Mouse (Mus musculus) intestine, embryonic 16.5 days (tissue): ENCODE measurements around the gene Ddr2. TPM values are rescaled to one million over a fixed set of nuclear protein-coding genes. Genes with fewer than 3 reads are reported as not detected.
"Not testable (repeated sequence)": the region's sequence is repeated elsewhere in the genome, so short reads cannot be mapped to it uniquely, and the experiment has no call there.

ENCODE experiments used
- ATAC-seq: fragments of 200-750 bp; cut with Nextera tagmentation; 2 replicates; pipeline ENCODE4 v1.8.0; 2017; ENCODE audit warnings: moderate TSS enrichment, moderate library complexity
- H3K27ac ChIP-seq: fragments of 300-500 bp; sonication (generic); 2 replicates; pipeline ENCODE4 v1.5.1; 2014; ENCODE audit warnings: mild to moderate bottlenecking, low read length
- H3K27me3 ChIP-seq: fragments of 300-500 bp; sonication (generic); replicated peaks from 2 replicates; pipeline ENCODE4 v1.6.1; 2014; ENCODE audit warnings: low read length, control low read depth, mixed read lengths; ENCODE audit not compliant: control insufficient read depth, insufficient read depth
- H3K36me3 ChIP-seq: fragments of 300-500 bp; sonication (generic); 2 replicates; pipeline ENCODE4 v1.6.1; 2014; ENCODE audit warnings: low read length, control low read depth; ENCODE audit not compliant: control insufficient read depth, insufficient read depth
- H3K4me1 ChIP-seq: fragments of 300-500 bp; sonication (generic); 2 replicates; pipeline ENCODE4 v1.6.1; 2014; ENCODE audit warnings: low read length, control low read depth, mixed read lengths; ENCODE audit not compliant: control insufficient read depth, insufficient read depth
- H3K4me2 ChIP-seq: fragments of 300-500 bp; sonication (generic); 2 replicates; pipeline ENCODE4 v1.6.1; 2014; ENCODE audit warnings: low read depth, low read length, control low read depth
- H3K4me3 ChIP-seq: fragments of 300-500 bp; sonication (generic); 2 replicates; pipeline ENCODE4 v1.5.1; 2014; ENCODE audit warnings: mild to moderate bottlenecking, low read length
- H3K9ac ChIP-seq: fragments of 300-500 bp; sonication (generic); 2 replicates; pipeline ENCODE4 v1.6.1; 2014; ENCODE audit warnings: low read depth, low read length
- H3K9me3 ChIP-seq: fragments of 300-500 bp; sonication (generic); 2 replicates; pipeline ENCODE4 v1.6.1; 2016; ENCODE audit warnings: low read length, control low read depth; ENCODE audit not compliant: control insufficient read depth
- WGBS: fragments of 180-500 bp; shearing (Covaris S2); extraction: QIAGEN DNeasy Blood & Tissue Kit; methylation state at CpG from one replicate; pipeline ENCODE4 v1.1.7; 2014; 5-methylcytosine and 5-hydroxymethylcytosine counted together
- polyA plus RNA-seq: library from polyadenylated mRNA; unstranded; fragments of >200 nt; fragmentation: Nextera tagmentation; extraction: Ambion mirVana; gene quantifications from 2 replicates; pipeline ENCODE4 v1.2.1, GENCODE M21; 2015

Gene Ddr2
- polyA plus RNA-seq, 1 experiment from 2014 or later = 31.9 TPM

GRCm38 (mm10) chr1:170034961-170035360, 75.6 kb downstream of the Ddr2 start:
- Histone ChIP-seq H3K4me2 (no peak overlapping the region), H3K9me3 (no peaks in the 10 kb centered on the region), H3K27me3 (no peaks in the 10 kb centered on the region), H3K4me1 (no peaks in the 10 kb centered on the region), H3K27ac (no peak overlapping the region), H3K36me3 (no peaks in the 10 kb centered on the region), H3K9ac (no peak overlapping the region), H3K4me3 (no peak overlapping the region)
- WGBS = 91% methylated on average over 4 of the region's 4 CpGs
- no peak for ATAC-seq

DNA sequence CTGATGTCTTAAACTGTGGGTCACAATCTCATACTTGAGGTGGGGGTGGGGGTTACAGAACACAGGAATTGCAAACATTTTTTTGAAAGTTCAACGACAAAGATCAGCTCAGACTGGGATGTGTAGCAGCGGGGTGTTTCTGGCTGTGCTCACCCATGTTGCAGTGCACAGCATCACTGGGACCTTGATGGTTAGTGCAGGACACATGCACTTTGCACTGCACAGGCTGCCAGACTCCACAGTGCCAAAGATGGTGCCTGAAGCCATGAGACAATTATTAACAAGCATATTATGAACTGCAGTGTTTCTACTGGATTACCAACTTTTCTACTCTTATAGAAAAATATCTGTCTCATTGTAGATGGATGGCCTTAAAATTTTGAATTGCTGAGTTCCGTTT, 78.9 kb downstream of the Ddr2 start:
- H3K27me3 ChIP-seq = no peaks in the 10 kb centered on the region
- no peak for ATAC-seq
- WGBS = 87% methylated on average over 3 of the region's 3 CpGs
- no peaks in the 10 kb centered on the region for H3K9me3 ChIP-seq
- no peak overlapping the region for H3K4me3 ChIP-seq
- no peak overlapping the region for H3K27ac ChIP-seq
- H3K36me3 ChIP-seq = no peaks in the 10 kb centered on the region
- no peak overlapping the region for H3K9ac ChIP-seq
- no peak overlapping the region for H3K4me2 ChIP-seq
- no peaks in the 10 kb centered on the region for H3K4me1 ChIP-seq

GRCm38 (mm10) chr1:170014784-170015183, 95.8 kb downstream of the Ddr2 start:
- peaks cover 15% of the 10 kb centered on the region; the same call in 1 of the 2 replicates for H3K36me3 ChIP-seq
- H3K9ac ChIP-seq = no peak overlapping the region
- no peak overlapping the region for H3K4me3 ChIP-seq
- peaks cover 33% of the 10 kb centered on the region for H3K9me3 ChIP-seq
- no peaks in the 10 kb centered on the region for H3K4me1 ChIP-seq
- 92% methylated on average over 3 of the region's 3 CpGs for WGBS
- H3K27ac ChIP-seq = no peak overlapping the region
- H3K27me3 ChIP-seq = no peaks in the 10 kb centered on the region
- no peak overlapping the region for H3K4me2 ChIP-seq
- ATAC-seq = no peak

DNA sequence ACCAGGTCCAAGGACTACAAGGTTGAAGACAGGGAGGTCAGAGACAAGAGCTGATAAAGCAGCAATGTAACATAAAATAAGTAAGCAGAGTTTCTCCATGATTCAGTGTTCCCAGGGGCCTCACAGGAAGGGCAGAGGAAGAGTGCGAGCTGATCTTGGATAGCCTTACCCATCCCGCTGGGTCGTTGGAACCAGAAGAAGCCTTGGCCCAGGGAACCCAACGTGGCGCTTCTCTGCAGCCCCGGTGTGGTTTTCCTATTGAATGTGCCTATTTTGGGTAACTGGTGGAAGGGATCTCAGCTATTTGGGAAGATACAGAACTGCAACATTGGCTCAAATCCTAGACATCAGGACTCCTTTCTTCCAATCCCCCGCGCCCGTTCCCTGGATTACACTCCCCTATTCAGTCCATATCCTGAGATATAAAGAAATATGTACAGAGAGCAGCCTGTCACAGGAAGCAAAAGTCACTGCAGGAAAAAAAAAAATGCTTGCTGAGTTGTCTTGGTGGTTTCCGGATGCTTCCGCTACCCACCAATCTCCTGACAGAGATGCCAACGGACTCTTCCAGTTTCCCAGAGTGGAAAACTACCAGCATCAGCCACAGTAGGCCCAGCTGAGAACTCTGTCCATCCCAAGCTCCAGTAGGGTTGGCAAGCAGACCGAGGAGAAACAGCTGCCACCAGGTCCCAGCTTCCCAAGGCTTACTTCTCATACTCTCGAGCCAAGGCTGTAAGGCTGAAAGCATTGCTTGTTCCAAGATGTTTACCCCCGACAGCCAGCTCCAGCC, 99.7 kb downstream of the Ddr2 start:
- H3K4me2 ChIP-seq = no peak overlapping the region
- no peak for ATAC-seq
- H3K27ac ChIP-seq = no peak overlapping the region
- H3K4me3 ChIP-seq = no peak overlapping the region
- no peak overlapping the region for H3K9ac ChIP-seq
- H3K36me3 ChIP-seq = peaks cover 3% of the 10 kb centered on the region; the same call in 1 of the 2 replicates
- WGBS = 87% methylated on average over 15 of the region's 15 CpGs
- H3K9me3 ChIP-seq = peaks cover 8% of the 10 kb centered on the region
- no peaks in the 10 kb centered on the region for H3K4me1 ChIP-seq
- no peaks in the 10 kb centered on the region for H3K27me3 ChIP-seq

DNA sequence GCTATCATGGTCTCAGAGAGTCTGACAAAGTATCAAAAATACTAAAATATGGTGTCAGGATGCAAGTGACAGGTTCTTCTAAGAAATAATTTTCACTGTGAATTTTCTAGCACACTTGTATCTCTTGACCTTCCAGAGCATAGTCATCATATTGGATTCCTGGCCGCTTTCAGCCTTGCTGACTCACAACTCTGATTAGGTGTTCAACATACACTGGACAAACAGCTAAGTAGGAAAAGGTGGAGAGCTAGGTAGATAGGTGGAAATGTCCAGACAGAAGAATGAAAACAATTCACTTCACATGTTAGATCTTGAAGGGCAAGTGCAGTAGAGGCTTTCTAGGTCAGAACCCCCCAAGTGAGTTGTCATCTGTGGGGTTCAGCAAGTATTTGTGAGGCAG, 101.3 kb downstream of the Ddr2 start:
- no peak for ATAC-seq
- H3K27me3 ChIP-seq = no peaks in the 10 kb centered on the region
- no peaks in the 10 kb centered on the region for H3K4me1 ChIP-seq
- no peak overlapping the region for H3K9ac ChIP-seq
- no peak overlapping the region for H3K27ac ChIP-seq
- H3K9me3 ChIP-seq = no peaks in the 10 kb centered on the region
- no peak overlapping the region for H3K4me3 ChIP-seq
- no peak overlapping the region for H3K4me2 ChIP-seq
- WGBS = 88% methylated on average over 1 of the region's 1 CpGs
- no peaks in the 10 kb centered on the region for H3K36me3 ChIP-seq

DNA sequence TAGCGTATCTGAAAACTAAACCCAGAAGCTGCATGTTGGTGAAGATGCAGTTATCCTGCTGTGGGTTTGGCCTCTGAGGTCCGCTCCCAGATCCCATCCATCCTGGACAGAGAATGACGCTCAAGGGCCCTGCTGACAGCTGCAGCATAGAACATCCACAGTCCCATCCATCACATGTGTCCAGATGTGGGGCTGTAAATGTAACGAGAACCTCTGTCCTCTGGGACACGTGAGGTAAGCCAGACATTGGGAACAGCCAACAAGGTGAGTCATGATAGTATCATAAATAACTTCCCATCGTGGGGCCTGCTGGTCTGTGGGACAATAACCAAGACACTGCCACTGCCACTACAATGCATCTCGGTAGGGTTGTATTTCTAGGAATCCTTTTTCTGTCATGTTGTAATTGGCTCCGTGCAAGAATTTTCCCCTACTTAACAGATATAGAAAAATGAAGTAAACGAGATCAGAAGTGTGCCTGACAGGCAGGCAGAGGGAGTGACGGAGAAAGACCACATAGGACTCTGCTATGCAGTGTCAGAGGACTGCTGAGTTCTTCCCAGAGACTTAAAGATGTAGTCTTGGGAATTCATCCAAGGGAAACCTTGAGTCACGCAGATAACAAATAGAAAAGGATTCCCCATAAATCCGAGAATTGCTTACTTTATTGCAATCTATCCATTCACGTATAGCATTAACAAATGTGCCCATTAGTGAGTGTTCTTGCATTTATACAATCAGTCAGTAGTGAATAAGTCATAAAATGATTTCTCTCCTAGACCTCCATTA, 101.9 kb downstream of the Ddr2 start:
- no peaks in the 10 kb centered on the region for H3K36me3 ChIP-seq
- no peaks in the 10 kb centered on the region for H3K4me1 ChIP-seq
- ATAC-seq = no peak
- H3K9me3 ChIP-seq = no peaks in the 10 kb centered on the region
- no peak overlapping the region for H3K27ac ChIP-seq
- 60% methylated on average over 13 of the region's 13 CpGs for WGBS
- H3K27me3 ChIP-seq = no peaks in the 10 kb centered on the region
- no peak overlapping the region for H3K9ac ChIP-seq
- no peak overlapping the region for H3K4me3 ChIP-seq
- H3K4me2 ChIP-seq = no peak overlapping the region

- Histone ChIP-seq H3K27ac (no peak overlapping the region), H3K9me3 (no peaks in the 10 kb centered on the region), H3K4me2 (no peak overlapping the region), H3K4me1 (no peaks in the 10 kb centered on the region), H3K27me3 (no peaks in the 10 kb centered on the region), H3K9ac (no peak overlapping the region), H3K4me3 (no peak overlapping the region), H3K36me3 (no peaks in the 10 kb centered on the region)
- whole genome bisulfite sequencing = 55% methylated on average over 5 of the region's 5 CpGs
- ATAC-seq = no peak
Observed at GRCm38 (mm10) chr1:170006516-170006915, 104.0 kb downstream of the Ddr2 start.

DNA sequence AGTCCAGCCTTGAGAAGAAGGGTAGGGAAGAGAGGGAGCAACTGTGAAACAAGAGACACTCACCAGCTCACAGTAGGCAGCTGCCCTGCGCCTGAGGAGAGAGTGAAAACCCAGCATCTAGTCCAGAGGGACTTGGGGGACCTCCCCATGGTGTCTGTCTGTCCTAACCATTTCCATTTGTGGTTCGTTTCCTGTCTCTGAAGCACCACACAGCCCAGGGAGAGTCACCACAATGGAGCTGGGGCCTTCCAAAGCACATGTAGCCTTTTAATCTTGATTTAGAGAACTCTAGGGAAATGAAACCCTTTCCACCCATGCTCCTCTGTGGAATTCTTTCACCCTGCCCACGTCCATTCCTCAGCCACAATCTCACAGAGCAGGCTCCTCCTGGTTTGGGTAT, 105.3 kb downstream of the Ddr2 start:
- 86% methylated on average over 3 of the region's 3 CpGs for WGBS
- no peaks in the 10 kb centered on the region for H3K36me3 ChIP-seq
- no peaks in the 10 kb centered on the region for H3K27me3 ChIP-seq
- H3K9ac ChIP-seq = no peak overlapping the region
- H3K4me1 ChIP-seq = no peaks in the 10 kb centered on the region
- H3K27ac ChIP-seq = no peak overlapping the region
- H3K4me3 ChIP-seq = no peak overlapping the region
- H3K4me2 ChIP-seq = no peak overlapping the region
- no peaks in the 10 kb centered on the region for H3K9me3 ChIP-seq
- no peak for ATAC-seq

- H3K27ac ChIP-seq, ATAC-seq: not testable (repeated sequence)
- 92% methylated on average over 6 of the region's 6 CpGs for WGBS
Observed at GRCm38 (mm10) chr1:169993901-169994300, 116.7 kb downstream of the Ddr2 start.

More at GRCm38 (mm10) chr1:169993901-169994300, 116.7 kb downstream of the Ddr2 start:
- not testable (repeated sequence) for H3K4me2 ChIP-seq, H3K9me3 ChIP-seq, H3K36me3 ChIP-seq, H3K9ac ChIP-seq, H3K27me3 ChIP-seq, H3K4me3 ChIP-seq, H3K4me1 ChIP-seq
